Mouse (Mus musculus): ENCODE data around the gene Aasdh.

The Aasdh gene

GRCm38 (mm10) chr5:76843448-76843847 lies 61.9 kb downstream of the Aasdh start:
- in situ Hi-C loops (cut with MboI, MseI): no loop called here

DNA sequence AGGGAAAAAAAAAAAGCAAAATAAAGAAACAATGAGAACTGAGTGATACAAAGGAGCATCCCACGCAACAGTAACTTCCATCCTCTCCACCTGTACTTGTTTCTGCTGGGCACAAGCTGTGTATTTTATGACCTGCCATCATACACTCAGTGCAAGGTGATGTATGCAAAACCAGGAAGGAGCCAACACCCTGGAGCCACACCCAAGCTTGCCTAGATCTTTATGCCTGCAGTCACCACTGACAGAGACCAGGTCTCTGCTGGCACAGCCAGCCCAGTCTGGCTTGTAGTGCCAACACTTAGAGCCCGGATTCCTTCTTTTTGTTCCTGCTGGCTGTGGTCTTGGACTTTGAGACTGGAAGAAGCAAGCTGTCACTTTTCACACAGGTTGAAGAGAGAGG lies 63.5 kb downstream of the Aasdh start:
- in situ Hi-C loops (cut with MboI, MseI): no loop called here

GRCm38 (mm10) chr5:76839786-76840185 lies 65.5 kb downstream of the Aasdh start:
- in situ Hi-C loops (cut with MboI, MseI): no loop called here

DNA sequence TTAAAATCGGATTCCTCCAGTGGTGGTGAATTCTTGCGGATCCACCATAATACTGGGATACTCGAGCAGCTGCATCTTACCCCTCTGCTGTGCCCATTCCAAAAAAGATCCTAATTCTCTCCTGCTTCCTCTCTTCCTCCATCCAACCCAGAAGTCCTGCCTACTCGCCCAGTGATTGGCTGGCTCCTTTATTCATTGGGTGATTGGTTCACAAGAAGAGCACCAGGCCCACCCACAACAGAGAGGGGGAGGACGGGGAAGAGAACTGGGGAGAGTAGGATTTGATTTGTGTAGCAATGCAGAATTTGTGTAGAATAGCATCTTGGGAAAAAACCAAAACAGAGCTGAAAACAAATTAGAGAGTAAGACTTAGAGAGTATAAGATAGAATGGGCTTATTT lies 68.3 kb downstream of the Aasdh start:
- in situ Hi-C loops (cut with MboI, MseI): no loop called here

GRCm38 (mm10) chr5:76832529-76833210 lies 72.6 kb downstream of the Aasdh start:
- in situ Hi-C loops (cut with MboI, MseI): no loop called here

- in situ Hi-C loops (cut with MboI, MseI): no loop called here
Observed at GRCm38 (mm10) chr5:76828527-76829240, 76.6 kb downstream of the Aasdh start.
